Mouse (Mus musculus) right cerebral cortex, adult 18-20 months (tissue): ENCODE measurements around the gene Gde1.
A peak's percentile ranks its signal among the peaks of the same experiment; 100 is the strongest.

Experiments used
- DNase-seq: peaks from one replicate; pipeline ENCODE4 v3.0.0; 2022; ENCODE audit warnings: mixed read lengths

Gde1 gene

DNA sequence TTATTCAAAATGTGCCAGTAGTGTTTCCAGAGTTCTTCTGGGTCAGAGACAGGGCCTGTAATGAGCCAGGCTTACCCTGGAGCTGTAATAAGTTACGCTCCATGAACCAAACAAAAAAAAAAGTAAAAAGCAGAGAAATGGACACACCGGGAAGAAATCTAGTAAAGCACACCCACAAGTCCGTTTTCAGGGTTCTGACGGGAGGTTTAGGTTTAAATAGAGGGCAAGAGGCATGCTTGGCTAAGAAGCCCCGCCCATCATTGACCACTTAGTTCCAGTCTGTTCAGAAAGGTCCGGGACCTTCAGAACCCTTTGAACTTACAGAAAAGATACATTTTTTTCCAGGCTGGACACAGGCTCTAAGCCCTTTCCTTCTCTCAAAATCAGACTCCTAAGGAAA, 473 bp upstream of the Gde1 start:
- no peak for DNase-seq

GRCm38 (mm10) chr7:118704001-118704850, 1.4 kb downstream of the Gde1 start:
- DNase-seq, result no peak

GRCm38 (mm10) chr7:118703144-118703561, 2.4 kb downstream of the Gde1 start:
- DNase-seq, result no peak

DNA sequence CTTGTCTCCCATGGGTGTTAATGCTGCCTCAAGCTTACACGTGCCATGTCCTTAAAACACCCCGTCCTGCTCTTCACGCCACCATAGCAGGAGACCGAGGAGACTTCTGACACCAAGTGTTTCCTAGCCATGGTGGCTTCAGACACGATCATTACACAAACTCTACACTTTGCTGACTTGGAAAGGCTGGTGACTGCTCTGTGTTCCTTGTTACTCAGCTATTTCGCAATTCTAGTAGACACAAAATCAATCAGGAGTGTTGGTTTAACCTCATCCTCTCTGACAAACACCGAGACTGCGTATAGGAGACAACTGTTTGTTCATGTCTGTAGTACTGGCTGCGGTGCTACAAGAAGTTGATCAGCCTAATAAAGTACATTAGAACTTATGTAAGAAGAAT, 6.7 kb downstream of the Gde1 start:
- DNase-seq, result no peak

DNA sequence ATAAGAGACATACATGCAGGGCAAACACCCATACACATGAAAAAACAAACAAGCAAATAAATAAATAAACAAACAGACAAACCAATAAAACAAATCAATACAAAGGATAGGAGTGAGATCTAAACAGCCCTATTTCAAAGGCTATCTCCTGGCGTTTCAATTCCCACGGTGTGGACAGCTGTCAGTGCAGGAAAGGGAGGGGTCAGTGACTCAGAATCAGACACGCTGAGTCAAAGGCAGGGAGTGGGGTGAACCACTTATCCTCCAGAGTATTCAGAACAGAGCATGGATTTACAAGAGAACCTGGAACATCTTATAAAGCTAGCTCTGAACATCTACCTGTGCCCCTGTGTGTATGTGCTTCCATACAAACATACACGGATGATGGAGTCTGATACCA, 8.4 kb downstream of the Gde1 start:
- no peak for DNase-seq

GRCm38 (mm10) chr7:118696146-118696545, 9.4 kb downstream of the Gde1 start:
- no peak for DNase-seq

GRCm38 (mm10) chr7:118691287-118691686, 14.3 kb downstream of the Gde1 start:
- DNase-seq, result peak; percentile 51

GRCm38 (mm10) chr7:118689088-118689487, 16.5 kb downstream of the Gde1 start:
- no peak for DNase-seq

- peak; percentile 85 for DNase-seq
These were observed 17.4 kb downstream of the Gde1 start for GRCm38 (mm10) chr7:118688199-118688598.

GRCm38 (mm10) chr7:118676826-118677225, 28.8 kb downstream of the Gde1 start:
- no peak for DNase-seq

GRCm38 (mm10) chr7:118670142-118670541, 35.4 kb downstream of the Gde1 start:
- DNase-seq, result no peak

- DNase-seq, result no peak
These were observed 37.8 kb downstream of the Gde1 start for GRCm38 (mm10) chr7:118667773-118668172.

GRCm38 (mm10) chr7:118656730-118657129, 48.8 kb downstream of the Gde1 start:
- DNase-seq, result no peak

- peak; percentile 6 for DNase-seq
These were observed 52.8 kb downstream of the Gde1 start for GRCm38 (mm10) chr7:118652572-118653295.

GRCm38 (mm10) chr7:118650891-118651290, 54.7 kb downstream of the Gde1 start:
- peak; percentile 61 for DNase-seq

GRCm38 (mm10) chr7:118650119-118650518, 55.5 kb downstream of the Gde1 start:
- DNase-seq, result no peak

DNA sequence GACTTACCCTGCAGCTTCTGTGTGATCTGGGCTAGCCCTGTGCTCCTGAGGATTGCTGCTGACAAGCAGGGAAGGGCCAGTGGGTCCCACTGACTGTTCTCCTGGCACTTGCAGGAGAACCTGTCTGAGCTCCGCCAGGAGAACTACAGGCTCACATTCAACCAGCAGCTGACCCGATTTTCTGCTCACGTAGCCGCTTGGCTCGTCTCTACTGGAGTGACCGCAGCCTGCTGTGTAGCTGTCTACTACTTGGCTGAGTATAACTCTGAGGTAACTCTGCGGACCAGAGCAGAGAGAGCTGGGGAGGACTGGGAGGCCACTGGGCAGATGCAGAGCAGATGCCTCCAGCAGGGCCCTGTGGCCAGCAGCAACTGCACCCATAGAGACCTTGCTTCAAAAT, 56.2 kb downstream of the Gde1 start:
- DNase-seq, result peak; percentile 20

- no peak for DNase-seq
These were observed 59.3 kb downstream of the Gde1 start for GRCm38 (mm10) chr7:118646237-118646636.
